Mouse (Mus musculus): ENCODE measurements around the gene Lhx1. TPM values are rescaled to one million over a fixed set of nuclear protein-coding genes. Genes with fewer than 3 reads are reported as not detected.

Gene Lhx1
- polyA plus RNA-seq (2014; fragmentation: Nextera tagmentation; extraction: Ambion mirVana), result not detected in 2 replicates

DNA sequence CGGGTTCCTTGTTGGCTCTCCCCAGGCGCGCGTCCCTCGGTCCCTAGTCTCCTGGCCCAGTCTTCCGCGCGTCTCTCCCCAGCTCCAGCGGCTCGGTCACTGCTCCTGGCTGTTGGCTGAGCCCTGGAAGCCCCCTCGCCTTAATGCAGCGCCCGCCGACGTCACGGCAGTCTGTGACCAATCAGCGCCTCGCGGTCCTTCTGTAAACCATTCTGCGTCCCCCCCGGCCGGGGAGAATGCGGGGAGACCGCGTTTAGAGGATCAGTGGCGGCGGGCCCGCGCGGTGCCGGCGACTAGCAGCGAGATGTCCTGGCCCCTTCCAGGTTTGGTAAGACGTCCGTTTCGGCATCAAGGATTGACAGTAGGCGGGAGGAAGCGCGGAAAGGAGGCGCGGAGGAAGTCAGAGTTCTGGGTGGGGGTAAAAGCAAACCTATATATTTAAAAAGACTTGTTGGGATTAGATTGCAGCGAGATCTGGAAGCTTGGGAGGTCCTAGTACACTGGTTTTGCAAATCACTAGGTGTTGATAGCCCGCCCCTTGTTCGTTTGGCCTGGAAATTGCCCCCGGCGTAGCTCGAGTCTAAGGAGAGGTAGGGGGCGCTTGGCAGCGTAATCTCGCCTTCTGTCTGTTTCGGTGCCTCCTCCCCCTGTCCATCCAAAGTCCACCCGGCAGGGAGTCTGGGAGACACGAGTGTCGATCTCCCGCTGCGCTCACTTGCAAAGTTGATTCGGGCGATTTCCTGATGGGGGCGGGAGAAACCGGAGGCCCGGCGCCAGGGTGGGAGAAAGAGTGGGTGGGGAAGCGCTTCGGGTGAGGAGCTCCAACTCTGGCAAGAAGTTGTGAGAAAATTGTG is at the start of gene Lhx1:
Lhx1 (minus strand) TSS at position 115 of the 854 bp plus-strand sequence.
- peaks cover 2% of the 10 kb centered on the region; the same call in 1 of the 2 replicates for H3K4me1 ChIP-seq (ENCODE audit: insufficient read depth)
- peak within 1 kb of the TSS; percentile 86 for H3K4me2 ChIP-seq
- no peak within 1 kb of the TSS for H3K27ac ChIP-seq (ENCODE audit: low read depth)
- peak; percentile 74 for DNase-seq
- no peaks in the 10 kb centered on the region for H3K36me3 ChIP-seq (ENCODE audit: insufficient read depth)
- peak within 1 kb of the TSS; percentile 48 for H3K4me3 ChIP-seq (ENCODE audit: low read depth, low read length)
- under 1% methylated on average over 64 of the region's 64 CpGs for WGBS
- no peak within 1 kb of the TSS for H3K9ac ChIP-seq
- H3K9me3 ChIP-seq (ENCODE audit: low read depth, low read length), result no peaks in the 10 kb centered on the region
- peak; percentile 72 for ATAC-seq (ENCODE audit: insufficient read depth)
- H3K27me3 ChIP-seq (ENCODE audit: insufficient read depth, low read length), result peaks cover 100% of the 10 kb centered on the region
- TF ChIP-seq CTCF (IDR thresholded peaks at IDR 0.05; ENCODE audit: low read depth), result no peak

DNA sequence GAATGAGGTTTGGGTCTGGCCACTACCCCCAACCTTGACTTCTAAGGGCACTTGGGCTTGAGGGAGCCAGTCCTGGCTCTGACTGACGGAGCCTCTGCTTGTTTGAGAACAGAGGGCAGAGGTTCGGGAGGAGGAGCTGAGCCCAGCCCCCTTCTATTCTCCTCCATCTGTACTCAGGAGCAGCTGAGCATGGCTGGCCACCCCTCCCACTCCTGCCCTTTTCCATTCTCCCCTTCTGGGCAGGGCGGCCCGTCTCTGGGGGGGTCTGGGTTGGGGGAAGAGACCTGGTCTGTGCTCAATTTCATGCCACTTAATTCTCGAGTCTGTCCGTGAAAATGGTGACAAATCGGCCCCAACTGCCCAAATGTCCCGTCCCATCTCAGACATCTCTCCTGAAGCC is 49.5 kb upstream of the Lhx1 start:
- no peak overlapping the region for H3K27ac ChIP-seq (ENCODE audit: low read depth)
- ATAC-seq (ENCODE audit: insufficient read depth), result no peak

DNA sequence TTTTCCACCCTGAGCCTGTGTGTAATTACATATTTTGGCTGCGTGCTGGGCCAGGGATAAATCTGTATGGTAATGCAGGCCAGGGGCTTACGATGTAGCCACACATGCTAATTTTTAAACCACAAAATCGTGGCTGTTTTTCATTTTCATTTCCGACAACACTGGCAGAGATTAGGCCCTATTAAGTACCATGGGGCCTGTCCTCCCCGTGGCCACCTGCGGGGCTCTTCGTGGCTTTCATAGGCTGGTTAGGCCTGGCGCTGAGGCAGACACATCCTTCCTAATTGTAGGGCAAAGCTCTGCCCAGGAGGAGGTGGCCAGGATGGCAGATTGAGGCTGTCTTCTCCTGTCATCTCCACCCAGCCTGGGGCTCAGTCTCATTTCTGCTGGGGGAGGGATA is 48.3 kb upstream of the Lhx1 start:
- no peak for TF ChIP-seq CTCF (IDR thresholded peaks at IDR 0.05; ENCODE audit: low read depth)
- 71% methylated on average over 8 of the region's 8 CpGs for WGBS
- Histone ChIP-seq H3K27me3 (ENCODE audit: insufficient read depth, low read length) (no peaks in the 10 kb centered on the region), H3K4me2 (no peak overlapping the region), H3K9ac (no peak overlapping the region), H3K36me3 (ENCODE audit: insufficient read depth) (no peaks in the 10 kb centered on the region), H3K4me3 (ENCODE audit: low read depth, low read length) (no peak overlapping the region), H3K4me1 (ENCODE audit: insufficient read depth) (no peaks in the 10 kb centered on the region), H3K9me3 (ENCODE audit: low read depth, low read length) (no peaks in the 10 kb centered on the region), H3K27ac (ENCODE audit: low read depth) (no peak overlapping the region)
- no peak for DNase-seq
- ATAC-seq (ENCODE audit: insufficient read depth), result no peak

More for the DNA sequence above, 49.5 kb upstream of the Lhx1 start:
- no peak for DNase-seq
- H3K4me2 ChIP-seq, result no peak overlapping the region
- no peak overlapping the region for H3K4me3 ChIP-seq (ENCODE audit: low read depth, low read length)
- no peaks in the 10 kb centered on the region for H3K9me3 ChIP-seq (ENCODE audit: low read depth, low read length)
- WGBS, result 51% methylated on average over 8 of the region's 8 CpGs
- H3K36me3 ChIP-seq (ENCODE audit: insufficient read depth), result no peaks in the 10 kb centered on the region
- no peaks in the 10 kb centered on the region for H3K4me1 ChIP-seq (ENCODE audit: insufficient read depth)
- no peak for TF ChIP-seq CTCF (IDR thresholded peaks at IDR 0.05; ENCODE audit: low read depth)
- no peak overlapping the region for H3K9ac ChIP-seq
- H3K27me3 ChIP-seq (ENCODE audit: insufficient read depth, low read length), result no peaks in the 10 kb centered on the region

DNA sequence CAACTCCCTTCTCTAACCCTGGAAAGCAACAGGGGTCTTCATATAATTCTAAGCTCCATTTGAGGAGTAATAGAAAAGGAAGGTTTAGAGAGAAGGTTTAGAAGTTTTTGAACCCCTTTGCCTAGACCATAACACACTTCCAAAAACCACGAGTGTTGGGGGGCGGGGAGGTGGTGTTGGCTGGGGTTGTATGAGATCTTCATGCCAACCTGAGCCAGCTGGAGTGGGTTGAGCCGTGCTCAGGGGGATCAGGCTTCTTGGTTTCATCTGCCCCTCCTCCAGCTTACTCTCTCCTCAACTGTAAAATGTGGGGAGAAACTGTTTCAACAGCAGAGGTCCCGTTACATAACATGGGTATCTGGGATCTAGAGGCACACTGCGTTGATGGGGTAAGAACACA is 45.5 kb upstream of the Lhx1 start:
- ATAC-seq (ENCODE audit: insufficient read depth) (no peak), DNase-seq (no peak)
- Histone ChIP-seq H3K27ac (ENCODE audit: low read depth) (no peak overlapping the region), H3K36me3 (ENCODE audit: insufficient read depth) (no peaks in the 10 kb centered on the region), H3K4me3 (ENCODE audit: low read depth, low read length) (no peak overlapping the region), H3K9me3 (ENCODE audit: low read depth, low read length) (no peaks in the 10 kb centered on the region), H3K27me3 (ENCODE audit: insufficient read depth, low read length) (no peaks in the 10 kb centered on the region), H3K4me2 (no peak overlapping the region), H3K4me1 (ENCODE audit: insufficient read depth) (no peaks in the 10 kb centered on the region), H3K9ac (no peak overlapping the region)
- no peak for TF ChIP-seq CTCF (IDR thresholded peaks at IDR 0.05; ENCODE audit: low read depth)
- WGBS, result 57% methylated on average over 5 of the region's 5 CpGs

DNA sequence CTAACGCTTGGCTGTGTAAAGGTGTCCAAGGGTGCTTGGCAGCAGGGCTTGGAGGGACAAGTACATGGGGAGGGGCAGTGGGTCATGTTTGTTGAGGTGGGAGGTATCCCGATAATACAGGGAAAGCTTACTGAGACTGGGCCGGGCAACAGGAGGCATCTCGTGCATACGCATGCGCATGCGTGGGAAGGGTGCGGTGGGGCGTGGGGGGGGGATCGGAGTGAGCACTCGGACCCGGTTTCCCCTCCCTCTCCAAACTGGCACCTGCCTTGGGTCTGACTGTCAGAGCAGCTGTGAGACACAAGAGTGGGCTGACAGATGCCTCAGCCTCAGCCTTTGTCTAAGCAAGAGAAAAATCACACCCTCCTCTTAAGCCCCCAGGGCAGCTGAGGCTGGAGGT is 45.1 kb upstream of the Lhx1 start:
- Histone ChIP-seq H3K9ac (no peak overlapping the region), H3K4me2 (no peak overlapping the region), H3K36me3 (ENCODE audit: insufficient read depth) (no peaks in the 10 kb centered on the region), H3K27ac (ENCODE audit: low read depth) (no peak overlapping the region), H3K4me3 (ENCODE audit: low read depth, low read length) (no peak overlapping the region), H3K27me3 (ENCODE audit: insufficient read depth, low read length) (no peaks in the 10 kb centered on the region), H3K4me1 (ENCODE audit: insufficient read depth) (no peaks in the 10 kb centered on the region), H3K9me3 (ENCODE audit: low read depth, low read length) (no peaks in the 10 kb centered on the region)
- DNase-seq (no peak), ATAC-seq (ENCODE audit: insufficient read depth) (no peak)
- 29% methylated on average over 12 of the region's 12 CpGs for WGBS
- no peak for TF ChIP-seq CTCF (IDR thresholded peaks at IDR 0.05; ENCODE audit: low read depth)

DNA sequence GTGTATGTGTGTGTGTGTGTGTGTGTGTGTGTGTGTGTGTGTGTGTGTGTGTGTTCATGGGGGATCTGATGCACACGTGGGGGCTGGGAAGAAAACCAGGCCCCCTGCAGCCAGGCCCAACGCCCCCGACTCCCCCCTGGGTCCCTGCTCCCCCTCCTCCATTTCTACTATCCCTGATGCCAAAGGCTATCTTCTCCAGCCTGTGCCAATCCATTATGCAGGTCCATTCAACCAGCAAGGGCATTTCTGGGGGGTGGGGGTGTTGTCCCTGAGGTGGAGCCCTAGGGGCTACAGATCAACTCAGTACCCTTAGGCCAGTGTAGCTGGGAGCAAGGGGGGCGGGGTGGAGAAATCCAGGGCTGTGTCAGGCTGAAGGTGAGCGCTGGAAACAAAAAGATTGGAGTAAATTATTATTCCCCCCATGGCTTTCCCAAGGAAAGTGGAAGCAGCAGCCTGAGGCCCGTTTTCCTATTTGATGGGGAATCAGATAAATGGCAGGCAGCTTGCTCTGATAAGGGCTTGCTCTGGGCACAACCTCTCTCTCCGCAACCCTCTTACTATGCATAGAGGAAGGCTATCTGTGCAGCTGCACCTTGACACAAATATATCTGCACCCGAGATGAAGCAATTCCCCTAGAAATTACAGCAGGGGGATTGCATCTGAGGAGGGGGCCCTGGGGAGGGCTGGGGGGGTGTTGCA is 43.9 kb upstream of the Lhx1 start:
- no peak overlapping the region for H3K4me3 ChIP-seq (ENCODE audit: low read depth, low read length)
- H3K9ac ChIP-seq, result no peak overlapping the region
- H3K27ac ChIP-seq (ENCODE audit: low read depth), result no peak overlapping the region
- DNase-seq, result no peak
- no peak for ATAC-seq (ENCODE audit: insufficient read depth)
- TF ChIP-seq CTCF (IDR thresholded peaks at IDR 0.05; ENCODE audit: low read depth), result no peak
- no peaks in the 10 kb centered on the region for H3K27me3 ChIP-seq (ENCODE audit: insufficient read depth, low read length)
- no peak overlapping the region for H3K4me2 ChIP-seq
- no peaks in the 10 kb centered on the region for H3K36me3 ChIP-seq (ENCODE audit: insufficient read depth)
- WGBS, result 43% methylated on average over 7 of the region's 8 CpGs
- no peaks in the 10 kb centered on the region for H3K9me3 ChIP-seq (ENCODE audit: low read depth, low read length)
- no peaks in the 10 kb centered on the region for H3K4me1 ChIP-seq (ENCODE audit: insufficient read depth)

DNA sequence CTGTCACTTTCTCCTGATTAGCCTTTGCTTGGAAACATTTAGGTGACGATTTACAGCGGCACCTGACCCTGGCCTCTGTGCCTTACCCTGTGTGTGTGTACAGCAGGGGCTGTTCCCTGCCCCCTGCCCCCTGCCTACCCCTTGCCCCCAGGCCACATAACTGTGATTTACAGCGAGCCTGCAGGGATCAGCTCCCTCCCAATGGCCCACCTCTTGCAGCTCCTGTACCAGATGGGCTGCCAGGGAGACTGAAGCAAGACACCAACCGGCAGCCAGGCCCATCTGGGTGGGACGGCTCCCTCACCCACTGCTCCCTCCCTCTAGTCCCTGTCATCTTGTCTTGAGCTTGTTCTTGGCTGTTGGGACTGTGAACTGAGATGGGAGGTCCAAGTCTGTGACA is 43.1 kb upstream of the Lhx1 start:
- Histone ChIP-seq H3K4me1 (ENCODE audit: insufficient read depth) (no peaks in the 10 kb centered on the region), H3K4me3 (ENCODE audit: low read depth, low read length) (no peak overlapping the region), H3K27ac (ENCODE audit: low read depth) (no peak overlapping the region), H3K9ac (no peak overlapping the region), H3K9me3 (ENCODE audit: low read depth, low read length) (no peaks in the 10 kb centered on the region), H3K36me3 (ENCODE audit: insufficient read depth) (no peaks in the 10 kb centered on the region), H3K27me3 (ENCODE audit: insufficient read depth, low read length) (no peaks in the 10 kb centered on the region), H3K4me2 (no peak overlapping the region)
- no peak for TF ChIP-seq CTCF (IDR thresholded peaks at IDR 0.05; ENCODE audit: low read depth)
- DNase-seq (no peak), ATAC-seq (ENCODE audit: insufficient read depth) (no peak)
- WGBS, result 18% methylated on average over 5 of the region's 5 CpGs
